Mouse (Mus musculus): ENCODE results near the gene E330017A01Rik. TPM values are rescaled to one million over a fixed set of nuclear protein-coding genes. Genes with fewer than 3 reads are reported as not detected.

The E330017A01Rik gene
- polyA plus RNA-seq, 1 experiment from 2014 or later: not detected

DNA sequence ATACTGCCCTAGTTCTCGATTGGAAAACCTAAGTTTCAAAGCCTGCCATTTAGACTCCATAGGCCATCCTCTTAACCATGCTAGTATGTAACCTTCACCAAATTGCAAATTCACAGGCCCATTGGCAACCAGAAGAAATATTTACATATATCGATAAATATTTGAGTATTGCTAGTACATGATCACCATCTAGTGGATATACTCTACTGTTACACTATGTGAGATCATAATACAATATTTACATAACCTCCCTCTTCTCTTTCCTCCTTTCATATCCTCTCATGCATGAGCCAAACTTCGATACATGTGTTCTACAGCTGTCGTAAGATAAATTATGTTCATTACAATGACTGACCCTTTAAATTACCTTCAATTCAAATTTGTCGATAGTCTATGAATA lies 24.5 kb upstream of the E330017A01Rik start:
- no peaks in the 10 kb centered on the region for H3K36me3 ChIP-seq (ENCODE audit: control insufficient read depth, insufficient read depth, low read length)
- H3K4me1 ChIP-seq (ENCODE audit: control insufficient read depth in 2 of 2, insufficient read depth in 2 of 2, low read length in 2 of 2): no peaks in the 10 kb centered on the region
- WGBS: 72% methylated on average over 5 of the region's 5 CpGs
- no peak for ATAC-seq (ENCODE audit: insufficient number of reproducible peaks, insufficient read depth, low FRiP score, low read depth)
- no peak overlapping the region for H3K27ac ChIP-seq (replicated peaks in 1 of 2; ENCODE audit: control insufficient read depth in 1 of 2, insufficient read depth in 1 of 2, low read depth in 2 of 2, low read length in 2 of 2)
- H3K27me3 ChIP-seq (ENCODE audit: control insufficient read depth, insufficient read depth, low read length): no peaks in the 10 kb centered on the region
- no peak overlapping the region for H3K4me2 ChIP-seq (ENCODE audit: low read length)
- no peak overlapping the region for H3K9ac ChIP-seq (ENCODE audit: low read length)
- H3K4me3 ChIP-seq (ENCODE audit: control insufficient read depth in 1 of 2, insufficient read depth in 1 of 2, low read depth in 1 of 2, low read length in 2 of 2): no peak overlapping the region
- H3K9me3 ChIP-seq (ENCODE audit: control insufficient read depth, low read length): no peaks in the 10 kb centered on the region

- no peak for ATAC-seq (ENCODE audit: insufficient number of reproducible peaks, insufficient read depth, low FRiP score, low read depth)
- Histone ChIP-seq H3K4me2 (ENCODE audit: low read length) (no peak overlapping the region), H3K27ac (replicated peaks in 1 of 2; ENCODE audit: control insufficient read depth in 1 of 2, insufficient read depth in 1 of 2, low read depth in 2 of 2, low read length in 2 of 2) (no peak overlapping the region)
Observed at GRCm38 (mm10) chr16:58662287-58662791, 23.8 kb upstream of the E330017A01Rik start.

DNA sequence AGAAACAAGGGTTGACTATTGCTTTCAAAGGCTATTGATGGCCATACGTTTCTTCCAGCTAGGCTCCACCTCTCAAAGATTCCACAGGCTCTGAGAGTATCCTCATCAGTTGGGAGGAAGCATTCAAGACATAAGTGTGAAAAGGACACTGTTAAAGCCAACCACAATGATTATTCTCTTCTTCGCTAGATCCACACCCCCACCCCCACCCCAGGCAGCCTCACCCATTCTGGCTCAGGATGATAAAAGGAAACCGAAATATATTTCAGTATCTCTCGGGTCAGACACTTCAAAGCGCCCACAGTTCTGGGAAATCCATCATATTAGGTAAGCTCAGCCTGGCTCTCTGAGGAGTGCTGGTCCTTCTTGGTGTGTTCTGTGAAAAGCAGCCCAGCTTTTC lies 23.3 kb upstream of the E330017A01Rik start:
- no peak for ATAC-seq (ENCODE audit: insufficient number of reproducible peaks, insufficient read depth, low FRiP score, low read depth)
- Histone ChIP-seq H3K4me2 (ENCODE audit: low read length) (no peak overlapping the region), H3K27ac (replicated peaks in 1 of 2; ENCODE audit: control insufficient read depth in 1 of 2, insufficient read depth in 1 of 2, low read depth in 2 of 2, low read length in 2 of 2) (no peak overlapping the region), H3K4me3 (ENCODE audit: control insufficient read depth in 1 of 2, insufficient read depth in 1 of 2, low read depth in 1 of 2, low read length in 2 of 2) (no peak overlapping the region), H3K27me3 (ENCODE audit: control insufficient read depth, insufficient read depth, low read length) (no peaks in the 10 kb centered on the region), H3K9ac (ENCODE audit: low read length) (no peak overlapping the region), H3K4me1 (ENCODE audit: control insufficient read depth in 2 of 2, insufficient read depth in 2 of 2, low read length in 2 of 2) (no peaks in the 10 kb centered on the region), H3K36me3 (ENCODE audit: control insufficient read depth, insufficient read depth, low read length) (no peaks in the 10 kb centered on the region), H3K9me3 (ENCODE audit: control insufficient read depth, low read length) (no peaks in the 10 kb centered on the region)
- 62% methylated on average over 5 of the region's 5 CpGs for WGBS

More at GRCm38 (mm10) chr16:58662287-58662791, 23.8 kb upstream of the E330017A01Rik start:
- Histone ChIP-seq H3K9ac (ENCODE audit: low read length) (no peak overlapping the region), H3K9me3 (ENCODE audit: control insufficient read depth, low read length) (no peaks in the 10 kb centered on the region), H3K36me3 (ENCODE audit: control insufficient read depth, insufficient read depth, low read length) (no peaks in the 10 kb centered on the region), H3K4me3 (ENCODE audit: control insufficient read depth in 1 of 2, insufficient read depth in 1 of 2, low read depth in 1 of 2, low read length in 2 of 2) (no peak overlapping the region), H3K4me1 (ENCODE audit: control insufficient read depth in 2 of 2, insufficient read depth in 2 of 2, low read length in 2 of 2) (no peaks in the 10 kb centered on the region), H3K27me3 (ENCODE audit: control insufficient read depth, insufficient read depth, low read length) (no peaks in the 10 kb centered on the region)

- ATAC-seq (ENCODE audit: insufficient number of reproducible peaks, insufficient read depth, low FRiP score, low read depth): no peak
- Histone ChIP-seq H3K4me3 (ENCODE audit: control insufficient read depth in 1 of 2, insufficient read depth in 1 of 2, low read depth in 1 of 2, low read length in 2 of 2) (no peak overlapping the region), H3K4me2 (ENCODE audit: low read length) (no peak overlapping the region), H3K36me3 (ENCODE audit: control insufficient read depth, insufficient read depth, low read length) (no peaks in the 10 kb centered on the region), H3K9me3 (ENCODE audit: control insufficient read depth, low read length) (no peaks in the 10 kb centered on the region), H3K9ac (ENCODE audit: low read length) (no peak overlapping the region), H3K4me1 (ENCODE audit: control insufficient read depth in 2 of 2, insufficient read depth in 2 of 2, low read length in 2 of 2) (no peaks in the 10 kb centered on the region), H3K27me3 (ENCODE audit: control insufficient read depth, insufficient read depth, low read length) (no peaks in the 10 kb centered on the region), H3K27ac (replicated peaks in 1 of 2; ENCODE audit: control insufficient read depth in 1 of 2, insufficient read depth in 1 of 2, low read depth in 2 of 2, low read length in 2 of 2) (no peak overlapping the region)
- WGBS: 76% methylated on average over 6 of the region's 6 CpGs
Observed at GRCm38 (mm10) chr16:58658668-58659067, 20.1 kb upstream of the E330017A01Rik start.

- no peak overlapping the region for H3K9ac ChIP-seq (ENCODE audit: low read length)
- H3K4me2 ChIP-seq (ENCODE audit: low read length): no peak overlapping the region
- ATAC-seq (ENCODE audit: insufficient number of reproducible peaks, insufficient read depth, low FRiP score, low read depth): no peak
- WGBS: 56% methylated on average over 4 of the region's 4 CpGs
- no peaks in the 10 kb centered on the region for H3K4me1 ChIP-seq (ENCODE audit: control insufficient read depth in 2 of 2, insufficient read depth in 2 of 2, low read length in 2 of 2)
- H3K27me3 ChIP-seq (ENCODE audit: control insufficient read depth, insufficient read depth, low read length): no peaks in the 10 kb centered on the region
- H3K27ac ChIP-seq (replicated peaks in 1 of 2; ENCODE audit: control insufficient read depth in 1 of 2, insufficient read depth in 1 of 2, low read depth in 2 of 2, low read length in 2 of 2): no peak overlapping the region
- no peaks in the 10 kb centered on the region for H3K9me3 ChIP-seq (ENCODE audit: control insufficient read depth, low read length)
- no peak overlapping the region for H3K4me3 ChIP-seq (ENCODE audit: control insufficient read depth in 1 of 2, insufficient read depth in 1 of 2, low read depth in 1 of 2, low read length in 2 of 2)
- no peaks in the 10 kb centered on the region for H3K36me3 ChIP-seq (ENCODE audit: control insufficient read depth, insufficient read depth, low read length)
Observed at GRCm38 (mm10) chr16:58656526-58656925, 18.0 kb upstream of the E330017A01Rik start.

DNA sequence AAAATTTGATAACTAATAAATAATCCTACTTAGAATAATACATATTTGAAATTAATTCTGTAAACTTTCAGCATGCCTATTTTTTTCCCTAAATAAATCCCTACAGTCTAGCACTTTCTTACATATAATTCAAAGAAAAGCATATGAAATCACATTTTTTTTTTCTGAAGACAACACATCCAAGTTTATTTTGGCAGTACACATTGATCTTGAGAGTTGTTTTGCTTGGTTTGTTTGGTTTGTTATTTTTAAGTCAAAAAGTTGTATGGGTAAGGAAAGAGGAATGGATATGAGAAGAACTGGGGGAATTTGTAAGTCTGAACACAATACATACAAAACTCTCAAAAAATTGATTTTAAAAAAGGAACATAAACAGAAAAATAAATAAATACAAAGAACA lies 17.2 kb upstream of the E330017A01Rik start:
- Histone ChIP-seq H3K4me2 (ENCODE audit: low read length) (no peak overlapping the region), H3K9me3 (ENCODE audit: control insufficient read depth, low read length) (no peaks in the 10 kb centered on the region), H3K4me3 (ENCODE audit: control insufficient read depth in 1 of 2, insufficient read depth in 1 of 2, low read depth in 1 of 2, low read length in 2 of 2) (no peak overlapping the region), H3K27ac (replicated peaks in 1 of 2; ENCODE audit: control insufficient read depth in 1 of 2, insufficient read depth in 1 of 2, low read depth in 2 of 2, low read length in 2 of 2) (no peak overlapping the region), H3K27me3 (ENCODE audit: control insufficient read depth, insufficient read depth, low read length) (no peaks in the 10 kb centered on the region), H3K36me3 (ENCODE audit: control insufficient read depth, insufficient read depth, low read length) (no peaks in the 10 kb centered on the region), H3K9ac (ENCODE audit: low read length) (no peak overlapping the region), H3K4me1 (ENCODE audit: control insufficient read depth in 2 of 2, insufficient read depth in 2 of 2, low read length in 2 of 2) (no peaks in the 10 kb centered on the region)
- ATAC-seq (ENCODE audit: insufficient number of reproducible peaks, insufficient read depth, low FRiP score, low read depth): no peak

DNA sequence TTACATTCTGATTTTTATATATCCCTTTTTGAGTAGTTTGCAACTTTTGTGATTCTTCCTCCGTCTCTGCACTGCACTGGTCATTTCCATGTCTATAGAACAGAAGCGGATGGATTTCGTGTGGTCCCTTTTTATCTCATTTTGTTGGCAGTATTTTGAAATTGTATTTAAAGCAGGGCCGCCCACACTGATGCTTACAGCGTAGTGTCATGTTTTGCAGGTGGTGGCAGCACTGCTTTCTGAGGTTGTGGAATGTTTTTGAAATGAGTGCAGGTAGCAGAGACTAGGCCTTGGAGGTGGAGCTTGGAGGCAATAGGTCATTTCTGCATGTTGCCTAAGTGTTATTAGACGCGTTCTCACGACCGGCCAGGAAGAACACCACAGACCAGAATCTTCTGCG lies 11.4 kb upstream of the E330017A01Rik start:
- Histone ChIP-seq H3K9me3 (ENCODE audit: control insufficient read depth, low read length) (no peaks in the 10 kb centered on the region), H3K4me1 (ENCODE audit: control insufficient read depth in 2 of 2, insufficient read depth in 2 of 2, low read length in 2 of 2) (no peaks in the 10 kb centered on the region), H3K4me3 (ENCODE audit: control insufficient read depth in 1 of 2, insufficient read depth in 1 of 2, low read depth in 1 of 2, low read length in 2 of 2) (no peak overlapping the region), H3K9ac (ENCODE audit: low read length) (no peak overlapping the region), H3K27ac (replicated peaks in 1 of 2; ENCODE audit: control insufficient read depth in 1 of 2, insufficient read depth in 1 of 2, low read depth in 2 of 2, low read length in 2 of 2) (no peak overlapping the region), H3K27me3 (ENCODE audit: control insufficient read depth, insufficient read depth, low read length) (no peaks in the 10 kb centered on the region), H3K36me3 (ENCODE audit: control insufficient read depth, insufficient read depth, low read length) (no peaks in the 10 kb centered on the region), H3K4me2 (ENCODE audit: low read length) (no peak overlapping the region)
- no peak for ATAC-seq (ENCODE audit: insufficient number of reproducible peaks, insufficient read depth, low FRiP score, low read depth)
- WGBS: 91% methylated on average over 10 of the region's 10 CpGs

- Histone ChIP-seq H3K27ac (replicated peaks in 1 of 2; ENCODE audit: control insufficient read depth in 1 of 2, insufficient read depth in 1 of 2, low read depth in 2 of 2, low read length in 2 of 2) (no peak overlapping the region), H3K27me3 (ENCODE audit: control insufficient read depth, insufficient read depth, low read length) (no peaks in the 10 kb centered on the region), H3K9me3 (ENCODE audit: control insufficient read depth, low read length) (no peaks in the 10 kb centered on the region), H3K36me3 (ENCODE audit: control insufficient read depth, insufficient read depth, low read length) (no peaks in the 10 kb centered on the region), H3K4me1 (ENCODE audit: control insufficient read depth in 2 of 2, insufficient read depth in 2 of 2, low read length in 2 of 2) (no peaks in the 10 kb centered on the region), H3K4me3 (ENCODE audit: control insufficient read depth in 1 of 2, insufficient read depth in 1 of 2, low read depth in 1 of 2, low read length in 2 of 2) (no peak overlapping the region), H3K9ac (ENCODE audit: low read length) (no peak overlapping the region), H3K4me2 (ENCODE audit: low read length) (no peak overlapping the region)
- ATAC-seq (ENCODE audit: insufficient number of reproducible peaks, insufficient read depth, low FRiP score, low read depth): no peak
- WGBS: 87% methylated on average over 7 of the region's 7 CpGs
Observed at GRCm38 (mm10) chr16:58638016-58638415, 523 bp downstream of the E330017A01Rik start.

All from heart, embryonic 14.5 days (tissue).